Mouse (Mus musculus) neural tube, embryonic 14.5 days (tissue): ENCODE data around the gene Alk. TPM values are rescaled to one million over a fixed set of nuclear protein-coding genes. Genes with fewer than 3 reads are reported as not detected.

Experiments
- ATAC-seq: fragments of 200-750 bp; cut with Nextera tagmentation; 2 replicates; pipeline ENCODE4 v1.8.0; 2017; ENCODE audit warnings: low read depth, mild to moderate bottlenecking, moderate TSS enrichment, moderate library complexity
- H3K27ac ChIP-seq: fragments of 300-500 bp; sonication (generic); 2 replicates; pipeline ENCODE4 v1.5.1; 2014; ENCODE audit warnings: low read depth, mild to moderate bottlenecking, control low read depth, low read length, moderate library complexity, mixed read lengths
- H3K27me3 ChIP-seq: fragments of 300-500 bp; sonication (generic); 2 replicates; pipeline ENCODE4 v1.6.1; 2014; ENCODE audit warnings: low read length; ENCODE audit not compliant: control insufficient read depth, insufficient read depth
- H3K36me3 ChIP-seq: fragments of 300-500 bp; sonication (generic); 2 replicates; pipeline ENCODE4 v1.6.1; 2014; ENCODE audit warnings: low read length, mixed read lengths; ENCODE audit not compliant: control insufficient read depth, insufficient read depth
- H3K4me1 ChIP-seq: fragments of 300-500 bp; sonication (generic); 2 replicates; pipeline ENCODE4 v1.6.1; 2014; ENCODE audit warnings: low read length; ENCODE audit not compliant: control insufficient read depth, insufficient read depth
- H3K4me2 ChIP-seq: fragments of 300-500 bp; sonication (generic); 2 replicates; pipeline ENCODE4 v1.6.1; 2014; ENCODE audit warnings: mild to moderate bottlenecking, low read depth, low read length, control low read depth
- H3K4me3 ChIP-seq: fragments of 300-500 bp; sonication (generic); 2 replicates; pipeline ENCODE4 v1.5.1; 2014; ENCODE audit warnings: low read depth, low read length, control low read depth, mixed read lengths
- H3K9ac ChIP-seq: fragments of 300-500 bp; sonication (generic); replicated peaks from 2 replicates; pipeline ENCODE4 v1.6.1; 2014; ENCODE audit warnings: low read depth, mild to moderate bottlenecking, control low read depth, low read length, mixed read lengths
- H3K9me3 ChIP-seq: fragments of 300-500 bp; sonication (generic); 2 replicates; pipeline ENCODE4 v1.6.1; 2016; ENCODE audit warnings: low read length; ENCODE audit not compliant: control insufficient read depth
- WGBS: fragments of 180-500 bp; shearing (Covaris S2); extraction: QIAGEN DNeasy Blood & Tissue Kit; methylation state at CpG from one replicate; pipeline ENCODE4 v1.1.7; 2014; 5-methylcytosine and 5-hydroxymethylcytosine counted together
- polyA plus RNA-seq: library from polyadenylated mRNA; unstranded; fragments of >200 nt; fragmentation: Nextera tagmentation; extraction: Ambion mirVana; gene quantifications from 2 replicates; pipeline ENCODE4 v1.2.1, GENCODE M21; 2014

Gene Alk
- polyA plus RNA-seq, 1 experiment from 2014 or later = 5.2 TPM

GRCm38 (mm10) chr17:71875492-71875891, 728.9 kb downstream of the Alk start:
- no peak for ATAC-seq
- no peak overlapping the region for H3K4me2 ChIP-seq
- H3K27ac ChIP-seq = no peak overlapping the region
- 79% methylated on average over 7 of the region's 7 CpGs for WGBS
- H3K9ac ChIP-seq = no peak overlapping the region
- H3K27me3 ChIP-seq = no peaks in the 10 kb centered on the region
- no peaks in the 10 kb centered on the region for H3K36me3 ChIP-seq
- no peaks in the 10 kb centered on the region for H3K4me1 ChIP-seq
- H3K9me3 ChIP-seq = no peaks in the 10 kb centered on the region
- H3K4me3 ChIP-seq = no peak overlapping the region

GRCm38 (mm10) chr17:71874795-71875194, 729.6 kb downstream of the Alk start:
- 93% methylated on average over 9 of the region's 9 CpGs for WGBS
- H3K36me3 ChIP-seq = no peaks in the 10 kb centered on the region
- H3K4me3 ChIP-seq = no peak overlapping the region
- H3K9ac ChIP-seq = no peak overlapping the region
- H3K27me3 ChIP-seq = no peaks in the 10 kb centered on the region
- no peak overlapping the region for H3K27ac ChIP-seq
- no peak overlapping the region for H3K4me2 ChIP-seq
- H3K4me1 ChIP-seq = peaks cover under 1% of the 10 kb centered on the region; the same call in 1 of the 2 replicates
- no peaks in the 10 kb centered on the region for H3K9me3 ChIP-seq
- no peak for ATAC-seq

- Histone ChIP-seq H3K4me1 (peaks cover 7% of the 10 kb centered on the region; the same call in 1 of the 2 replicates), H3K27ac (no peak overlapping the region), H3K4me3 (no peak overlapping the region), H3K4me2 (no peak overlapping the region), H3K9ac (no peak overlapping the region), H3K9me3 (no peaks in the 10 kb centered on the region), H3K36me3 (no peaks in the 10 kb centered on the region), H3K27me3 (no peaks in the 10 kb centered on the region)
- no peak for ATAC-seq
- 39% methylated on average over 6 of the region's 6 CpGs for WGBS
These were observed 730.4 kb downstream of the Alk start for GRCm38 (mm10) chr17:71874077-71874476.

GRCm38 (mm10) chr17:71872976-71873375, 731.5 kb downstream of the Alk start:
- 58% methylated on average over 5 of the region's 5 CpGs for WGBS
- no peak overlapping the region for H3K27ac ChIP-seq
- no peak overlapping the region for H3K9ac ChIP-seq
- H3K4me3 ChIP-seq = no peak overlapping the region
- no peak for ATAC-seq
- no peaks in the 10 kb centered on the region for H3K36me3 ChIP-seq
- H3K27me3 ChIP-seq = no peaks in the 10 kb centered on the region
- no peaks in the 10 kb centered on the region for H3K9me3 ChIP-seq
- H3K4me2 ChIP-seq = no peak overlapping the region
- peaks cover 7% of the 10 kb centered on the region; the same call in 1 of the 2 replicates for H3K4me1 ChIP-seq

GRCm38 (mm10) chr17:71871981-71872380, 732.4 kb downstream of the Alk start:
- H3K27ac ChIP-seq = no peak overlapping the region
- WGBS = 89% methylated on average over 7 of the region's 7 CpGs

GRCm38 (mm10) chr17:71870641-71871040, 733.8 kb downstream of the Alk start:
- Histone ChIP-seq H3K27me3 (no peaks in the 10 kb centered on the region), H3K4me2 (no peak overlapping the region), H3K27ac (no peak overlapping the region), H3K9me3 (no peaks in the 10 kb centered on the region), H3K36me3 (no peaks in the 10 kb centered on the region), H3K4me3 (no peak overlapping the region), H3K9ac (no peak overlapping the region), H3K4me1 (peaks cover 7% of the 10 kb centered on the region; the same call in 1 of the 2 replicates)
- WGBS = 97% methylated on average over 1 of the region's 1 CpGs
- no peak for ATAC-seq

More at GRCm38 (mm10) chr17:71871981-71872380, 732.4 kb downstream of the Alk start:
- Histone ChIP-seq H3K9me3 (no peaks in the 10 kb centered on the region), H3K27me3 (no peaks in the 10 kb centered on the region), H3K4me2 (no peak overlapping the region), H3K9ac (no peak overlapping the region), H3K4me1 (peaks cover 7% of the 10 kb centered on the region; the same call in 1 of the 2 replicates), H3K36me3 (no peaks in the 10 kb centered on the region), H3K4me3 (no peak overlapping the region)
- no peak for ATAC-seq

GRCm38 (mm10) chr17:71870232-71870621, 734.2 kb downstream of the Alk start:
- Histone ChIP-seq H3K27ac (no peak overlapping the region), H3K36me3 (no peaks in the 10 kb centered on the region), H3K27me3 (no peaks in the 10 kb centered on the region), H3K4me2 (no peak overlapping the region), H3K9ac (no peak overlapping the region), H3K4me3 (no peak overlapping the region), H3K9me3 (no peaks in the 10 kb centered on the region), H3K4me1 (peaks cover 7% of the 10 kb centered on the region; the same call in 1 of the 2 replicates)
- no peak for ATAC-seq
- 91% methylated on average over 8 of the region's 8 CpGs for WGBS

GRCm38 (mm10) chr17:71869372-71870231, 734.8 kb downstream of the Alk start:
- peak; percentile 80 for ATAC-seq
- Histone ChIP-seq H3K36me3 (no peaks in the 10 kb centered on the region), H3K4me2 (peak overlapping the region; percentile 87), H3K4me3 (peak overlapping the region; percentile 43), H3K9me3 (no peaks in the 10 kb centered on the region), H3K9ac (peak overlapping the region; percentile 76), H3K4me1 (peaks cover 7% of the 10 kb centered on the region; the same call in 1 of the 2 replicates), H3K27me3 (no peaks in the 10 kb centered on the region), H3K27ac (no peak overlapping the region)
- 5% methylated on average over 60 of the region's 60 CpGs for WGBS

- WGBS = 68% methylated on average over 12 of the region's 12 CpGs
- H3K4me1 ChIP-seq = peaks cover 7% of the 10 kb centered on the region; the same call in 1 of the 2 replicates
- H3K9me3 ChIP-seq = no peaks in the 10 kb centered on the region
- no peaks in the 10 kb centered on the region for H3K36me3 ChIP-seq
- H3K27ac ChIP-seq = no peak overlapping the region
- H3K27me3 ChIP-seq = no peaks in the 10 kb centered on the region
- H3K4me3 ChIP-seq = peak overlapping the region; percentile 43; the same call in 1 of the 2 replicates
- no peak for ATAC-seq
- H3K4me2 ChIP-seq = peak overlapping the region; percentile 87; the same call in 1 of the 2 replicates
- H3K9ac ChIP-seq = no peak overlapping the region
These were observed 735.6 kb downstream of the Alk start for GRCm38 (mm10) chr17:71868828-71869227.
